Mouse (Mus musculus) right cerebral cortex, postnatal 25 days (tissue): ENCODE results near the gene Nxt2.
A peak's percentile ranks its signal among the peaks of the same experiment; 100 is the strongest.
"Not testable (repeated sequence)": the region's sequence is repeated elsewhere in the genome, so short reads cannot be mapped to it uniquely, and the experiment has no call there.

ENCODE experiments used
- DNase-seq: peaks from one replicate; pipeline ENCODE4 v3.0.0; 2022

The Nxt2 gene

DNA sequence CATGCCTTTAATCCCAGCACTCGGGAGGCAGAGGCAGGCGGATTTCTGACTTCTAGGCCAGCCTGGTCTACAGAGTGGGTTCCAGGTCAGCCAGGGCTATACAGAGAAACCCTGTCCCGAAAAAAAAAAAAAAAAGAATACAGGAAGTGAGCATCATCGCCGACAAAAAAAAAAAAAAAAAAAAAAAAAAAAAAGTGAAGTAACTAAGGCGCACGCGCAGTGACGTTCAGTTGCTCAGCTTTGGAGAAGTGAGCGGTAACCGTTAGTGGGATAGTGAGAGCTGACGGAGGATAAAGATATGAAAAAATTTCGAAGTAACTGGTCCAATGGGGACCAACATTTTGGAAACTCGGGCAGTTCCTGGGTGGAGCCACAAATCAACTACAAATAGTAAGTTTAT is at the start of gene Nxt2:
Nxt2 (plus strand) TSS at position 229 of the 400 bp plus-strand sequence.
- DNase-seq: no peak

DNA sequence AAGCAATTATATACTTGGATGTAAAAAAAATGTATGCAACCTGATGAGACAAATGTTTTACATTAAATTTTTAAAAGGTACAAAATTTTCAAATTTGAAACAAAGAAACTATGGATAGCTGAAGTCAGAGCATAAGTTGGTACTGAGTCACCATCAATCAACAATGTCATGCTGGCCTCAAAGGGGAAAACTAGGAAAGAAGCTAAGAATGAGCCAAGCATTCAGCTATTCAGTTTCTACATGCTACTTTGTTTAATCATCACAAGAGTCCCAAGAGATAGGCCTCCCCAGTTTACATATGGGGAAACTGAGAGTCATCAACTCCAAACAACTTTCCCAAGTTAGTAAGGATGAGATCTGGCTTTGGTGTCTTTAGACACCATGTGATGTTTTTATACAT is 49.6 kb upstream of the Nxt2 start:
- DNase-seq: no peak

- no peak for DNase-seq
Measured at GRCm38 (mm10) chrX:142182026-142182425, 44.5 kb upstream of the Nxt2 start.

- peak; percentile 25 for DNase-seq
Measured at GRCm38 (mm10) chrX:142189023-142189703, 37.4 kb upstream of the Nxt2 start.

- no peak for DNase-seq
Measured at GRCm38 (mm10) chrX:142190355-142190754, 36.2 kb upstream of the Nxt2 start.

- DNase-seq: no peak
Measured at GRCm38 (mm10) chrX:142194420-142194819, 32.1 kb upstream of the Nxt2 start.

DNA sequence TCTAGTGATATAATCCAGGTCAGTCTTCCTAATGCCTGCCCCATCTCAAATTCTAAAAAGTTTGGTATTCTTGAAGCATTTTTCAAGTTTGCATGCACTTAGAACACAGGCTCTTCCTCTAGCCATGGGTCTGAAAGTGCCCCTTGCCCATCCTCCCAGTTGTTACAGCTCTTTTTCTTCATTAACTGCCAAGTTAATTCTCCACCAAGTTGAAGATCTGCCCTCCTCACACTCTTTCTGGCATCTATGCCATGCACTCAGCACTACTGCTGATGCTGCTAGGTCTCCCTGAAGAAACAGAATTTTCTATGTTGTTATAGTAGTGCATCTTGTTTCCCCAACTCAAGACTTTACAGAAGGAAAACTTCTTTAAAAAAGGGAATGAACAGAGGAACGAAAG is 31.0 kb upstream of the Nxt2 start:
- DNase-seq: no peak

DNA sequence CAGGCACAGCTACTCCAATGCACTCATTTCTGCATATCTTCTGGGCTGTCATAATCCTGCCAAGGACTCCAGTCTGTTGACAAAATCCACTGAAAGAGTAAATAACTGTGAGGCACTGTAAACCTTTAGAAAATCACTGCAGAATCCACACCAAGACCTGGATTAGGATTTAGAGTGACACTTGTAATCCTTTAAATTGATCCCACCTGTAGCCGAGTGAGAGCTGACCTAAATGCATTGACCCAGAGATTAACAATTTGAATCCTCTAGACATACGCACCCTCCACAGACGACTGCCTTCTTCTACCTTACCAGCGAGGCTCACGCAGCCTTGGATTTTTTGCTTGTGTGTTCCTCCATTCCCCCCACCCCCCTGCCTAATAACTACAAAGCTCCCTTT is 29.7 kb upstream of the Nxt2 start, which contains the start of gene Gucy2f:
Gucy2f (minus strand) TSS at position 101 of the 400 bp plus-strand sequence.
- DNase-seq: no peak

- peak; percentile 29 for DNase-seq
Measured at GRCm38 (mm10) chrX:142200295-142200694, 26.3 kb upstream of the Nxt2 start.

DNA sequence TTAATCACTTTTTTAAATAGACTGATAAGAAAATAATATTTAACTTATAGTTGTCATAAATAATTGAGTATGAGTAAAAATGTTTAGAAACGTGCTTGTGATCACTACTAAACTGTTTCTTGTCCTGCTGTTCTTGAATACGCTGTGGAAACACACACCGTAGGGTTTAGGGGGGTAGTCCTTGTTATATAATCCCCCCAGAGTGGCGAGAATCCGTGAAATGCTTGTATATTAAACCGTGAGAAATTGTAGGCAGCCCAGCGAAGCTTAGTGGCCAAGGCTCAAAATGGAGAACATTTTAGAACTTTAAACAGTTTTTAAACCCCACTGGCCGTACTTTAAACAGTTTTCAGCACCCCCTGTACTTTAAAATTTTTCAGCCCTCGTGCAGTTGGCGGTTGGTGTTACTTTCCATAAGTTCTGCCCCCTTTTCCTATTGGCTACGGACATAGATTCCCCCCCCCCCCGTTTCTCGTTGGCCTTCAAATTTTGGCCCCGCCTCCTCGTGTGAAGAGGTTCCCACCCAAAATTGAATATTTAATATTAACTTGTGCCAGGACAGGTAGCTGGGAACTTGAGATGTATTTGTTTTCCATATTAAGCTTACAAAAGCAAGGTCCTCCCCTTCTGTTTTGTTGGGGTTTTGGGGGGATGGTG is 956 bp downstream of the Nxt2 start:
- no peak for DNase-seq

DNA sequence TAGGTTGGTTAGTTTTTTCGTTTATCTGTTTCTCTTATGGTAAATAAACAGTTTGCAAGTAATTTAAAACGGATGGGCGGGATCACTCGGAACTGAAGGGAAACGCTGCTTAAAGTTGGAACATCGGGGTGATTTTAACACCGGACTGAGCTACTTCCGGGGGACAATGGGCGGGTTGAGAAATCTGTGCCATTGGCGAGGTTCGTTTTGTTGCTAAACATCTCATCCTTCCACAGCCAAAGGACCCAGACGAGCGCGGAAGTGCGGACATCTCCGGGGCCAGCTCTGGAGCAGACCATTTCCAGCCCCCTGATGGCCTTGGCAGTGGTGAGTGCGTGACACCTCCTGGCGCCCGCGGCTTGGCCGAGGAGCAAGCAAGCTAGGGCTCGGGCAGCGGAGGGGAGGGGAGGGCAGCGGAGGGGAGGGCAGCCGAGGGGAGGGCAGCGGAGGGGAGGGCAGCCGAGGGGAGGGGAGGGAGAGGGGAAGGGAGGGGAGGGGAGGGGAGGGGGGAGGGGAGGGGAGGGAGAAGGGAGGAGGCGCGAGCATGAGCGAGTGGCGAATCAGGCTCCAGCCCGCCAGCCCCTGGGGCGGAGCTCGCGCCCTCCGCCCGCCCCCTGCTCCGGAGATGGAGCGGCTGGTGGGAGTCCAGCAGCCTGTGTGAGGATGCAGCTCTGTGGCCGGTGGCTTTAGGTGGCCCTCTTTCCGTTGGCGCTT is 1.6 kb downstream of the Nxt2 start:
- DNase-seq: peak; percentile 70

DNA sequence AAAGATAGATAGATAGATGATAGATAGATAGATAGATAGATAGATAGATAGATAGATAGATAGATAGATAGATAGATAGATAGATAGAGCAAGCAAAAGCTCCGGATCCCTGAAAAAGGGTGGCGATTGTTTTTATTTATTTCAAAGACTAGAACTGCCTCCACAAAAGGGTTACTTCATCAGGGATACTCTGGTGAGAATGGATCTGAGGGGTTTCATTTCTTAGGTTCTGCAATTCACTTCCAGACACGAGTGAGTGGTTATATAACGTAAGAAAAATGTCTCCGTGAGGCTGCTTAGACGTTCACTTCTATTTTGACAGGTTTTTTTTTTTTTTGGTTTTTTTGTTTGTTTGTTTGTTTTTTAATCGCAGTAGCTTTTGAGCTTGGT is 2.2 kb downstream of the Nxt2 start:
- no peak for DNase-seq

GRCm38 (mm10) chrX:142236146-142236545 is 9.6 kb downstream of the Nxt2 start:
- not testable (repeated sequence) for DNase-seq

- DNase-seq: no peak
Measured at GRCm38 (mm10) chrX:142237101-142237500, 10.5 kb downstream of the Nxt2 start.

- DNase-seq: no peak
Measured at GRCm38 (mm10) chrX:142245682-142246327, 19.2 kb downstream of the Nxt2 start.

DNA sequence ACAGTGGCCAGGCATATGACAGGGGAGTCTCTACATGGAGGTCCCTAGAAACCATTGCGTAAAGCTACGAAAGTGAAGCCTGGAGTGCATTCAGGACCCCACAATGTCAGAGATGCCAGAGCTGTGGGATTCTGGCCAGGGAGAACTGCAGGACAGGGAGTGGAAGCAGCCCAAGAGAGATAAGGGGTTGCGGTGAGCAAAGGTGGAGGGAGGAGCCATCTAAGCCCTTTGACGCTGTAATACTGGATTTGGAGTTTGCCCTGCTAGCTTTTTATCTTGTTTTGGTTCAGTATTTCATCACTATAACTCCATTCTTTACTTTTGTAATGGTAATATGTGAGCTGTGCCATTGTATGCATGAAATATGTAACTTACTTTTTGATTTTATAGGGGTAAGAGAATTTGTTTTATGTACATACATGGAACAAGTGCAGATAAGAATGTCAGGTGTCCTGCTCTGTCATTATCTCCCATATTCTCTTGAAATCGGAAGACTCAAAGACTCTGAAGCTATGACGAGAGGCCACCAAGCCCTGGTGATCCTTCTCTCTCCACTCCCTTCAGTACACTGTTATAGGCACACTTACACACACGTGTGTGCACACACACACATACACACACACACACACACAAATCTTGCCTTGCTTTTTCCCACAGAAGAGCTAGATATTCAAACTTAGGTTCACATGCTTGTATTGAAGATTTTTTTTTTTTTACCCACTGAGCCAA is 23.6 kb downstream of the Nxt2 start:
- DNase-seq: no peak

DNA sequence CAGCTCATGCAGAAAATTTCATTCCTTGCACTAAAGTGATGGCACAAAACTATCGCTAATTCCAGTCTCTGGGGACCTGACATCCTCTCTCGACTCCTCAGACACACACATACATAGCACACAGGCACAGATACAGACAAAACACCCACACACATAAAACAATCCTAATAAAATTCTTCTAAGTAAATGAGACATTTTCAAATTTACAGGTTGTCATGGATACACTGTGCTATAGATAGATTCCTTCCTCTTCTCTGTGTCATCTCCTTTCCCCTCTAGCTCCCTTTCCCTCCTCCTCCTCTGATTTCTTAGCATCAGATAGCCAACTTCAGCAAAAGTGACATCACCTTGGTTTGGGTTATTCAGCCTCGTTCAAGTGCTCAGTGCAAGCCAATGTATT is 49.5 kb downstream of the Nxt2 start:
- DNase-seq: no peak

GRCm38 (mm10) chrX:142276573-142276972 is 50.0 kb downstream of the Nxt2 start:
- DNase-seq: no peak

DNA sequence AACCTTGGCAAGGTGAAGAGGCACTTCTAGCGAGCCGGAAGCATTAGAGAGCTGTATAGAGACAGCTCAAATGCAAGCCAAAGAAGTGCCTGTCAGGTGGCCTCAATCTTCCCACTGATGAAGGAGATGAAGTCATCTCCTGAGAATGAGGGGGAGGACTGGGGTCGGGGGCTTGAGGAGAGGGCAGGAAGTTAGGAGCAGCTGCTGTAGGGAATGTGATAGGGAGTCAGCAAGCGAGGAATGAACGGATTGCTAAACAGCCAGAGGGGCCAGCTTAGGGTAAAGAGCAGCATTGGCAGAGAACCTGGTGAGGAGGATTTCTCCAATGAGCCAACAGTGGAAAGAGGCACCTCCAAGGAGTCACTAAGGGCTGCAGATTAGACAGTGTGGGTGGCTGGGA is 59.3 kb downstream of the Nxt2 start:
- DNase-seq: no peak
